Mouse (Mus musculus) small intestine, adult 2 months (tissue): ENCODE measurements around the gene Evi2b.

ENCODE experiments used
- CTCF ChIP-seq: fragments of 200-500 bp; IDR thresholded peaks from 2 replicates; pipeline ENCODE4 v1.5.1; 2012; ENCODE audit warnings: low read depth, mild to moderate bottlenecking, control low read depth, inconsistent platforms, low read length, moderate library complexity, mixed read lengths; ENCODE audit not compliant: insufficient replicate concordance, insufficient read length; ENCODE audit errors: extremely low read depth
- POLR2A ChIP-seq: fragments of 200-500 bp; IDR thresholded peaks from 2 replicates; pipeline ENCODE4 v1.6.1; 2012; ENCODE audit warnings: low read depth, mild to moderate bottlenecking, control low read depth, inconsistent platforms, low read length, moderate library complexity

DNA sequence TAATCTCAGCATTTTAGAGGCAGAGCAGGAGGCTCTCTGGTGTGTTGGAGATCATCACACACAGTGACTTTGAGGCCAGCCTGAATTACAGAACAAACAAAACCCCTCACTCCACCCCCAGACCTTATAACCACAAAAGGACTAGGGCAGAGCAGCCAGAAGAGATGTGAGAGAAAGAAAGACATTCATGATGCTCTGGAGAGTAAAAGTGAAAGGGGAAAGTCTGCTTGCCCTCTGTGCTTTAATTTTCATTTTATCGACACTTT is 681 bp upstream of the Evi2b start:
- TF ChIP-seq CTCF (no peak), POLR2A (no peak)
